Mouse (Mus musculus) liver, adult 2 months (tissue): ENCODE measurements around the gene Pex6. TPM values are rescaled to one million over a fixed set of nuclear protein-coding genes. Genes with fewer than 3 reads are reported as not detected.

ENCODE experiments used
- DNase-seq: peaks from one replicate; pipeline ENCODE4 v3.0.0-alpha.2; 2011; ENCODE audit warnings: low read depth, low spot score; ENCODE audit errors: extremely low read depth
- H3K27ac ChIP-seq: fragments of 200-500 bp; replicated peaks from 2 replicates; pipeline ENCODE4 v1.5.1; 2012; ENCODE audit warnings: low read depth, mild to moderate bottlenecking, control low read depth, inconsistent platforms, low read length; ENCODE audit not compliant: insufficient read depth
- H3K27me3 ChIP-seq: fragments of 200-500 bp; 2 replicates; pipeline ENCODE4 v1.6.1; 2012; ENCODE audit warnings: mild to moderate bottlenecking, moderate library complexity, low read length, inconsistent platforms; ENCODE audit not compliant: control insufficient read depth, insufficient read depth
- H3K36me3 ChIP-seq: fragments of 200-500 bp; 2 replicates; pipeline ENCODE4 v1.6.1; 2012; ENCODE audit warnings: low read length, inconsistent platforms; ENCODE audit not compliant: control insufficient read depth, insufficient read depth
- H3K4me1 ChIP-seq: fragments of 200-500 bp; 2 replicates; pipeline ENCODE4 v1.6.1; 2011; ENCODE audit warnings: low read length; ENCODE audit not compliant: control insufficient read depth, insufficient read depth
- H3K4me3 ChIP-seq: fragments of 200-500 bp; 2 replicates; pipeline ENCODE4 v1.5.1; 2011; ENCODE audit warnings: low read depth, mild to moderate bottlenecking, control low read depth, low read length, moderate library complexity; ENCODE audit not compliant: insufficient read depth
- H3K79me2 ChIP-seq: fragments of 200-500 bp; 2 replicates; pipeline ENCODE4 v1.6.1; 2012; ENCODE audit warnings: inconsistent platforms, mild to moderate bottlenecking, low read length, moderate library complexity; ENCODE audit not compliant: control insufficient read depth, insufficient read depth
- H3K9ac ChIP-seq: fragments of 200-500 bp; 2 replicates; pipeline ENCODE4 v1.6.1; 2012; ENCODE audit warnings: low read depth, mild to moderate bottlenecking, control low read depth, inconsistent platforms, low read length
- CTCF ChIP-seq: fragments of 200-500 bp; IDR thresholded peaks from 2 replicates; pipeline ENCODE4 v1.5.1; 2011; ENCODE audit warnings: low read depth, low read length, control low read depth
- POLR2A ChIP-seq: fragments of 200-500 bp; IDR thresholded peaks from 2 replicates; pipeline ENCODE4 v1.6.1; 2011; ENCODE audit warnings: low read length, control low read depth; ENCODE audit not compliant: insufficient read depth; ENCODE audit errors: extremely low read depth
- WGBS: fragments of 180-500 bp; shearing (Covaris S2); methylation state at CpG from one replicate; pipeline ENCODE4 v1.1.7; 2018; 5-methylcytosine and 5-hydroxymethylcytosine counted together
- polyA plus RNA-seq: library from polyadenylated mRNA; depleted of rRNA; stranded (reverse); fragments of >200 nt; gene quantifications from 2 replicates; pipeline ENCODE4 v1.2.3, GENCODE M21; 2012
- total RNA-seq: library from RNA; depleted of rRNA; stranded (reverse); fragments of >200 nt; gene quantifications from 2 replicates; pipeline ENCODE4 v1.2.3, GENCODE M21; 2014

Gene Pex6
- total and polyA plus RNA-seq, 2 experiments = 39.5 to 104 TPM

GRCm38 (mm10) chr17:46724477-46725084, 13.3 kb downstream of the Pex6 start:
- Histone ChIP-seq H3K4me3 (no peak overlapping the region), H3K9ac (no peak overlapping the region), H3K27me3 (no peaks in the 10 kb centered on the region), H3K27ac (peak overlapping the region; percentile 16; the same call in 1 of the 2 replicates), H3K36me3 (peaks cover 10% of the 10 kb centered on the region), H3K79me2 (no peaks in the 10 kb centered on the region), H3K4me1 (peaks cover 5% of the 10 kb centered on the region; the same call in 1 of the 2 replicates)
- 36% methylated on average over 20 of the region's 20 CpGs for WGBS
- peak; percentile 75 for DNase-seq
- TF ChIP-seq POLR2A = 0 out of 2 replicates have a peak, but pooled peaks have one; percentile 23
- no peak for TF ChIP-seq CTCF

- TF ChIP-seq POLR2A (peak; percentile 25; the same call in 1 of the 2 replicates), CTCF (peak; percentile 42)
- H3K4me1 ChIP-seq = peaks cover 8% of the 10 kb centered on the region; the same call in 1 of the 2 replicates
- H3K36me3 ChIP-seq = peaks cover 10% of the 10 kb centered on the region
- H3K27ac ChIP-seq = peak overlapping the region; percentile 87
- H3K4me3 ChIP-seq = peak overlapping the region; percentile 51
- H3K79me2 ChIP-seq = no peaks in the 10 kb centered on the region
- peak; percentile 60 for DNase-seq
- H3K9ac ChIP-seq = peak overlapping the region; percentile 78
- WGBS = 49% methylated on average over 9 of the region's 9 CpGs
- H3K27me3 ChIP-seq = no peaks in the 10 kb centered on the region
These were observed 14.0 kb downstream of the Pex6 start for GRCm38 (mm10) chr17:46725273-46725672.

DNA sequence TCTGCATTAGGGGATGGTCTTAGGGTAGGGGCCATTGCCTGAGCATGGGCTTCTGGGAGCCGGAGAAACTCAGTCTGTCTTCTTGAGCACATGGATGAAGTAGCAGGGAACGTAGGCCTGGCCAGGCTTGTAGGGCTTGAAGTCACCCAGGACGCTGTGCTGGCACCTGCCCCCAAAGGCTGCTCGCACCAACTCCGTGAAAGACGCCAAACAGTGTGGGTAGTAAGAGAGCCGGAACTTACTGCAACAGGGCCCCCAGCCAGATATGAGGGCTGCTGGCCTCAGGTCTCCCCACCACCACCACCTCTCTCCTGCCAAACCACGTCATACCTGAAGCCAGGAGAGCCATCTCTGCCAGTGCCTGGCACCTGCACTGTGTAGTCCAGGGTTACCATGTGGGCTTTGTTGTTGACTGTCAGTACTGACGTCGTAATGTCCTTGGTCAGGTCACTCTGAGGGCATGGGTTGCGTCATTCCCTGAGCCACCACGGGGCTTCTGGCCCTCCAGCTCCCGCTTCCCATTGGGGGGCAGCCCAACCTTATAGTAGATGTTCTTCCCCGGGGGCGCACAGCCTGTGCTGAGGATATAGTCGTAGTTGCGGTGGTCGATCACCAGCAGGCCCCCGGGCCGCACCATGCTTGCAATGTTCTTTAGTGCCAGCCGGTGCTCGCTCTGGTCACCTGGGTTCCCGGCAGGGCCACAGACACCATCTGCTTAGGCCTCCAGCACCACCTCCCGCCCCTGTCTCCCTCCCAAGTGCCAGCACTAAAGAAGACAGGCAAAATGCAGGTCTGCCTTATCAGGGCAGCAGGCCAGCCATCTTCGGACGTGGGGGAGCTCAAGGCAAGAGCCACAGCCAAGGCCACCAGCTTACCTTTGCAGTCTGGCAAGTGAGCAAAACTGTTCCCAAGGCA, 14.7 kb downstream of the Pex6 start:
- 0 out of 2 replicates have a peak, but pooled peaks have one; percentile 25 for TF ChIP-seq POLR2A
- no peak for TF ChIP-seq CTCF
- 26% methylated on average over 26 of the region's 26 CpGs for WGBS
- DNase-seq = peak; percentile 97
- peak overlapping the region; percentile 78 for H3K9ac ChIP-seq
- peaks cover 8% of the 10 kb centered on the region; the same call in 1 of the 2 replicates for H3K4me1 ChIP-seq
- H3K27me3 ChIP-seq = no peaks in the 10 kb centered on the region
- no peaks in the 10 kb centered on the region for H3K79me2 ChIP-seq
- peaks cover 10% of the 10 kb centered on the region for H3K36me3 ChIP-seq
- H3K4me3 ChIP-seq = peak overlapping the region; percentile 51
- peak overlapping the region; percentile 87 for H3K27ac ChIP-seq

DNA sequence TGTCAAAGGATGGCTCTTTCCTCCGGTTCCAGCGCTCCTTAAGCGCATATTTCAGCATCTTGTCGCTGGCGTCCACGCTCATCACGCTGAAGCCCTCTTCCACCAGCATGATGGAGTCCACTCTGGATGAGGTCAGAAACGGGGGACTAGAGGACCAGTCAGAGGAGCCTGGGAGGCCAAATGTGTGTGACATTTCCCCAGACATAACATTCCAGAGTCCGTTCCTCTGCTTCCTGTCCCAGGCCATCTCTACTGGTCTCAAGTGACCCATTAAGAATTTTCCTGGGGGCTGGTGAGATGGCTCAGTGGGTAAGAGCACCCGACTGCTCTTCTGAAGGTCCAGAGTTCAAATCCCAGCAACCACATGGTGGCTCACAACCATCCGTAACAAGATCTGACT, 16.0 kb downstream of the Pex6 start:
- H3K9ac ChIP-seq = peak overlapping the region; percentile 78
- H3K4me3 ChIP-seq = peak overlapping the region; percentile 47
- H3K79me2 ChIP-seq = no peaks in the 10 kb centered on the region
- peak; percentile 52 for DNase-seq
- H3K4me1 ChIP-seq = peaks cover 8% of the 10 kb centered on the region; the same call in 1 of the 2 replicates
- H3K27me3 ChIP-seq = no peaks in the 10 kb centered on the region
- WGBS = 56% methylated on average over 11 of the region's 11 CpGs
- peak; percentile 23; the same call in 1 of the 2 replicates for TF ChIP-seq POLR2A
- no peak for TF ChIP-seq CTCF
- H3K36me3 ChIP-seq = peaks cover 10% of the 10 kb centered on the region
- H3K27ac ChIP-seq = peak overlapping the region; percentile 69

DNA sequence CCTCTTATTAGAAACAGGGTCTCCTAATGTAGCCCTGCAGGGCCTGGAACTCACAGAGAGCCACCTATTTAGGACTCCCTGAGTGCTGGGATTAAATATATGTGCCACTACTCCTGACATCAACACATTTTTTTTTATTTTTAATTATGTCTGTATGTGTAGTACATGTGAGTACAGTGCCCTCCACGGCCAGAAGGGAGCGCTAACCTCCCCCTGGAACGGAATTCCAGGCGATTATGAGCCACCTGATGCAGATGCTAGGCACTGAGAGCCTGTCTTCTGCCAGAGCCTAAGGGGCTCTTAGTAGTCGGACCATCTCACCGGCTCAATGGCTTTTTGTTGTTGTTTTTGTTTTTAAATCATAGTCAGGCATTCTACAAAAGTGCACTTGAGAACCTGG, 16.8 kb downstream of the Pex6 start:
- Histone ChIP-seq H3K4me1 (peaks cover 8% of the 10 kb centered on the region; the same call in 1 of the 2 replicates), H3K36me3 (peaks cover 10% of the 10 kb centered on the region), H3K4me3 (peak overlapping the region; percentile 83), H3K9ac (peak overlapping the region; percentile 93), H3K27ac (peak overlapping the region; percentile 98), H3K79me2 (no peaks in the 10 kb centered on the region), H3K27me3 (no peaks in the 10 kb centered on the region)
- peak; percentile 76 for TF ChIP-seq CTCF
- TF ChIP-seq POLR2A = peak; percentile 6; the same call in 1 of the 2 replicates
- WGBS = 15% methylated on average over 6 of the region's 6 CpGs
- peak; percentile 59 for DNase-seq
